Comparison of ENCODE assay signal across 8 mouse cellular contexts in the genomic region with DNA sequence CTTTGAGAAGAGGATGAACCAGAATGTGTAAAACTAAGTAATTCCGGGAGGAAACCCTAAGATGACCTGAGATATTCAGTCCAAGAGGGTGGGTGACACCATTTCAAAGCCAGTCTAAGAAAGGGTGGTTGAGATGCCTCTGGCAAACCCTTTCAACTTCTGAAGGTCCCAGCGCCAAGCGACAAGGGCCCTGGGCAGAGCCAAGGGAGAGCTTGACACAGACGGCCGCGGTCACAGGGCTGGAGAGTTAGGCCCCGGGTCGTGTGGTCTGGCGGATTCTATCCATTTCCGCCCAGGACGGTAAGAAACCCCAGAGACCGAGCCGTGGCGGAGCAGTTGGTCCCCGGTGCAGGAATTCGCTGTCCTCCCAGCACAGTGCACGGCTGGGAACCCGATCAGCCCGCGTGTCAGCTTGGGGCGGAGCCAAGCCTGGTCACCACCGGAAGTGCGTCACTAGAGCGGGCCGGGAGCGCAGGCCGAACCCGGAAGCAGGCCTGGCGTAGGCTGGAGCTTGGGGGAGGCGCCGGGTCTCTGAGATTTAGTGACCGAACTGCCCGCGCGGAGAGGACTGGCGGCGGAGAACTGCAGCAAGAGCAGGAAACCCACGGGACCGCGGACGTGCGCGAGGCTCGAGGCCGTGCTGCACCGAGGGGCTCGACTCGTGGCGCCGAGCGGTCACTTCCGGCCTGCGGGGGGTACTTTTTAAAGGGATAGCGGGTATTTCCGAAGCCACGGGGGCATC. TPM values are rescaled to one million over a fixed set of nuclear protein-coding genes. Genes with fewer than 3 reads are reported as not detected.
A peak's percentile ranks its signal among the peaks of the same experiment; 100 is the strongest.
DNase-seq lines count a peak whose midpoint lies in the region; ATAC-seq and TF ChIP-seq lines count a peak whose summit lies in the region.

No protein-coding gene starts in this region.

- H3K4me2 ChIP-seq in CH12.LX (ENCODE audit: insufficient read depth, low read depth, poor library complexity, severe bottlenecking): peak overlapping the region; percentile 99
- peak overlapping the region; percentile 65 for H3K4me2 ChIP-seq in forebrain, embryonic 12.5 days
- peak overlapping the region; percentile 87 for H3K4me2 ChIP-seq in heart, postnatal 0 days (ENCODE audit: low read depth, low read length)
- peak overlapping the region; percentile 81 for H3K4me2 ChIP-seq in liver, embryonic 16.5 days (ENCODE audit: low read depth, low read length)
- peak overlapping the region; percentile 68 for H3K4me2 ChIP-seq in neural tube, embryonic 13.5 days

- peaks cover 5 to 36% of the 10 kb centered on the region in 2 experiments; a peak in 3 of 4 replicates for H3K4me1 ChIP-seq in CH12.LX (ENCODE audit: control insufficient read depth in 1 of 2, insufficient read depth in 2 of 2)
- peaks cover 12% of the 10 kb centered on the region for H3K4me1 ChIP-seq in forebrain, embryonic 12.5 days
- H3K4me1 ChIP-seq in heart, postnatal 0 days (ENCODE audit: control insufficient read depth, insufficient read depth): no peaks in the 10 kb centered on the region
- H3K4me1 ChIP-seq in liver, embryonic 16.5 days (ENCODE audit: control insufficient read depth, low read depth, low read length): peaks cover 2% of the 10 kb centered on the region
- H3K4me1 ChIP-seq in neural tube, embryonic 13.5 days (replicated peaks): peaks cover 23% of the 10 kb centered on the region
- H3K4me1 ChIP-seq in testis, adult 2 months (ENCODE audit: control insufficient read depth, insufficient read depth, low read length): no peaks in the 10 kb centered on the region; the same call in 1 of the 2 replicates

- H3K27me3 ChIP-seq in CH12.LX (replicated peaks): no peaks in the 10 kb centered on the region
- H3K27me3 ChIP-seq in forebrain, embryonic 12.5 days: no peaks in the 10 kb centered on the region
- no peaks in the 10 kb centered on the region for H3K27me3 ChIP-seq in heart, postnatal 0 days (ENCODE audit: control insufficient read depth, insufficient read depth, low read length)
- H3K27me3 ChIP-seq in liver, embryonic 16.5 days (ENCODE audit: control insufficient read depth, insufficient read depth, low read depth, low read length): no peaks in the 10 kb centered on the region
- H3K27me3 ChIP-seq in neural tube, embryonic 13.5 days: no peaks in the 10 kb centered on the region
- no peaks in the 10 kb centered on the region for H3K27me3 ChIP-seq in testis, adult 2 months (ENCODE audit: control insufficient read depth, insufficient read depth, low read length)

- H3K4me3 ChIP-seq in CH12.LX (replicated peaks in 1 of 3; ENCODE audit: low read depth in 2 of 3, low read length in 2 of 3, poor library complexity in 1 of 3): peak overlapping the region; percentile 83 to 91 (median 88)
- H3K4me3 ChIP-seq in forebrain, embryonic 12.5 days (replicated peaks): peak overlapping the region; percentile 73
- peak overlapping the region; percentile 79 for H3K4me3 ChIP-seq in heart, postnatal 0 days (ENCODE audit: low read depth, low read length)
- peak overlapping the region; percentile 97 for H3K4me3 ChIP-seq in liver, embryonic 16.5 days (ENCODE audit: low read depth, low read length)
- H3K4me3 ChIP-seq in neural tube, embryonic 13.5 days: peak overlapping the region; percentile 80
- peak overlapping the region; percentile 99 for H3K4me3 ChIP-seq in testis, adult 2 months (ENCODE audit: control insufficient read depth, low read depth, low read length)

- in situ Hi-C loops in CH12.LX (cut with MboI; ENCODE audit: low pct_ligation_motif_present, low pct_unique_long_range_greater_than_20kb, low sequenced_read_pairs): no loop called here

- under 1% methylated on average over 56 of the region's 56 CpGs for WGBS in forebrain, embryonic 12.5 days
- under 1% methylated on average over 53 of the region's 56 CpGs for WGBS in heart, postnatal 0 days
- WGBS in liver, embryonic 16.5 days (ENCODE audit: insufficient replicate concordance): under 1% methylated on average over 53 of the region's 56 CpGs
- under 1% methylated on average over 56 of the region's 56 CpGs for WGBS in neural tube, embryonic 13.5 days

- ATAC-seq in forebrain, embryonic 12.5 days (ENCODE audit: low FRiP score): peak; percentile 100
- ATAC-seq in heart, postnatal 0 days (ENCODE audit: insufficient read depth, low read depth): peak; percentile 99
- peak; percentile 100 for ATAC-seq in liver, embryonic 16.5 days (ENCODE audit: low read depth)
- ATAC-seq in neural tube, embryonic 13.5 days (ENCODE audit: low read depth): peak; percentile 100

- no peak for TF ChIP-seq CTCF in CH12.LX (conservative IDR thresholded peaks at IDR 0.05 in 1 of 2, IDR thresholded peaks at IDR 0.05 in 1 of 2; ENCODE audit: low read depth in 2 of 2, low read length in 2 of 2)
- TF ChIP-seq CTCF in heart, postnatal 0 days (IDR thresholded peaks at IDR 0.05; ENCODE audit: low read depth): no peak
- no peak for TF ChIP-seq CTCF in testis, adult 2 months (IDR thresholded peaks at IDR 0.05; ENCODE audit: control insufficient read depth, insufficient read depth, insufficient replicate concordance, low read depth, low read length)

- H3K9ac ChIP-seq in CH12.LX (ENCODE audit: insufficient read depth, low read depth): peak overlapping the region; percentile 76
- peak overlapping the region; percentile 80 for H3K9ac ChIP-seq in forebrain, embryonic 12.5 days
- peak overlapping the region; percentile 84 for H3K9ac ChIP-seq in heart, postnatal 0 days (replicated peaks; ENCODE audit: low read depth, low read length)
- H3K9ac ChIP-seq in liver, embryonic 16.5 days (ENCODE audit: low read depth, low read length): peak overlapping the region; percentile 79
- peak overlapping the region; percentile 90 for H3K9ac ChIP-seq in neural tube, embryonic 13.5 days

- peak; percentile 91 for DNase-seq in CH12.LX (ENCODE audit: extremely low read depth)
- peak; percentile 88 for DNase-seq in c-Kit-positive CD71-positive TER-119-negative erythroid progenitor cells, embryonic 14.5 days (ENCODE audit: low read depth)
- peak; percentile 89 for DNase-seq in heart, postnatal 0 days (ENCODE audit: low spot score)
- peak; percentile 96 to 97 for DNase-seq in kidney, postnatal 4 days

- TF ChIP-seq EP300 in CH12.LX (IDR thresholded peaks at IDR 0.05; ENCODE audit: low read length): no peak
- peak; percentile 84 for TF ChIP-seq EP300 in heart, postnatal 0 days (IDR thresholded peaks at IDR 0.05; ENCODE audit: low read depth)

- H3K79me2 ChIP-seq in CH12.LX (replicated peaks; ENCODE audit: control insufficient read depth, extremely low read depth, insufficient read depth, poor library complexity, severe bottlenecking): peaks cover 8% of the 10 kb centered on the region; the same call in 1 of the 2 replicates

- peaks cover 0 to 4% of the 10 kb centered on the region in 2 experiments for H3K36me3 ChIP-seq in CH12.LX (replicated peaks in 1 of 2; ENCODE audit: control insufficient read depth in 1 of 2, insufficient read depth in 1 of 2, low read length in 1 of 2)
- H3K36me3 ChIP-seq in forebrain, embryonic 12.5 days (replicated peaks): no peaks in the 10 kb centered on the region
- no peaks in the 10 kb centered on the region for H3K36me3 ChIP-seq in heart, postnatal 0 days (replicated peaks; ENCODE audit: control insufficient read depth, insufficient read depth, low read length)
- no peaks in the 10 kb centered on the region for H3K36me3 ChIP-seq in liver, embryonic 16.5 days (ENCODE audit: control insufficient read depth, insufficient read depth)
- no peaks in the 10 kb centered on the region for H3K36me3 ChIP-seq in neural tube, embryonic 13.5 days
- H3K36me3 ChIP-seq in testis, adult 2 months (ENCODE audit: control insufficient read depth, insufficient read depth, low read length): no peaks in the 10 kb centered on the region

- TF ChIP-seq POLR2A in CH12.LX (IDR thresholded peaks at IDR 0.05; ENCODE audit: low read depth, low read length): peak; percentile 94
- TF ChIP-seq POLR2A in testis, adult 2 months (IDR thresholded peaks at IDR 0.05; ENCODE audit: control insufficient read depth, low read depth, low read length): peak; percentile 95

- H3K27ac ChIP-seq in CH12.LX (ENCODE audit: insufficient read depth, low read depth): peak overlapping the region; percentile 85
- peak overlapping the region; percentile 89 for H3K27ac ChIP-seq in forebrain, embryonic 12.5 days
- peak overlapping the region; percentile 96 for H3K27ac ChIP-seq in heart, postnatal 0 days (ENCODE audit: low read depth)
- H3K27ac ChIP-seq in liver, embryonic 16.5 days (ENCODE audit: low read length): peak overlapping the region; percentile 85
- H3K27ac ChIP-seq in neural tube, embryonic 13.5 days (replicated peaks): peak overlapping the region; percentile 97
- H3K27ac ChIP-seq in testis, adult 2 months (ENCODE audit: control insufficient read depth, insufficient read depth, low read depth, low read length): peak overlapping the region; percentile 98

- H3K9me3 ChIP-seq in CH12.LX (replicated peaks; ENCODE audit: low read length): no peaks in the 10 kb centered on the region
- H3K9me3 ChIP-seq in forebrain, embryonic 12.5 days: no peaks in the 10 kb centered on the region
- H3K9me3 ChIP-seq in heart, postnatal 0 days (replicated peaks; ENCODE audit: control insufficient read depth, low read length): no peaks in the 10 kb centered on the region
- H3K9me3 ChIP-seq in liver, embryonic 16.5 days (replicated peaks; ENCODE audit: control insufficient read depth, low read length): no peaks in the 10 kb centered on the region
- H3K9me3 ChIP-seq in neural tube, embryonic 13.5 days: no peaks in the 10 kb centered on the region

- dilution Hi-C loops in CH12.LX (cut with MboI; ENCODE audit: extremely low pct_ligation_motif_present, extremely low pct_unique_long_range_greater_than_20kb, low sequenced_read_pairs): no loop called here

- no peak for TF ChIP-seq RAD21 in CH12.LX (IDR thresholded peaks at IDR 0.05; ENCODE audit: low read depth, low read length)

RNA-seq across cellular contexts. Expression of gene Akain1, which starts 22.0 kb away (rescaled TPM):
- total RNA-seq in CH12.LX (2012; rRNA removed) (not detected in 2 replicates), CH12.LX (2014; rRNA removed) (not detected in 2 replicates)
- polyA plus RNA-seq in CH12.LX (2012; ENCODE audit: insufficient read length, low read depth): not detected in 2 replicates
- polyA plus RNA-seq in forebrain, embryonic 12.5 days (2016; fragmentation: Nextera tagmentation; extraction: Ambion mirVana): 0.10 TPM in 1 of 2 replicates, not detected in the other
- total RNA-seq in heart, postnatal 0 days (2014; rRNA removed; ENCODE audit: low replicate concordance): 0.08 TPM in 1 of 2 replicates, not detected in the other
- polyA plus RNA-seq in heart, postnatal 0 days (2015; fragmentation: Nextera tagmentation; extraction: Ambion mirVana): 0.04 TPM in 1 of 2 replicates, not detected in the other
- polyA plus RNA-seq in liver, embryonic 16.5 days (2015; fragmentation: Nextera tagmentation; extraction: Ambion mirVana): not detected in 2 replicates
- 2.4 and 2.5 TPM in 2 replicates for polyA plus RNA-seq in neural tube, embryonic 13.5 days (2015; fragmentation: Nextera tagmentation; extraction: Ambion mirVana)
- not detected in 2 replicates for polyA plus RNA-seq in testis, adult 2 months (2012; rRNA removed)

RNA-seq across cellular contexts. Expression of gene Zbtb14, which starts 34.2 kb away (rescaled TPM):
- total RNA-seq in CH12.LX (2012; rRNA removed) (6.0 and 6.9 TPM in 2 replicates), CH12.LX (2014; rRNA removed) (9.4 and 10.1 TPM in 2 replicates)
- 7.1 and 8.8 TPM in 2 replicates for polyA plus RNA-seq in CH12.LX (2012; ENCODE audit: insufficient read length, low read depth)
- 35.8 and 36.6 TPM in 2 replicates for polyA plus RNA-seq in forebrain, embryonic 12.5 days (2016; fragmentation: Nextera tagmentation; extraction: Ambion mirVana)
- total RNA-seq in heart, postnatal 0 days (2014; rRNA removed; ENCODE audit: low replicate concordance): 6.0 and 8.4 TPM in 2 replicates
- 8.8 and 10.4 TPM in 2 replicates for polyA plus RNA-seq in heart, postnatal 0 days (2015; fragmentation: Nextera tagmentation; extraction: Ambion mirVana)
- 7.0 and 7.5 TPM in 2 replicates for polyA plus RNA-seq in liver, embryonic 16.5 days (2015; fragmentation: Nextera tagmentation; extraction: Ambion mirVana)
- 29.0 and 31.1 TPM in 2 replicates for polyA plus RNA-seq in neural tube, embryonic 13.5 days (2015; fragmentation: Nextera tagmentation; extraction: Ambion mirVana)
- 0.94 and 0.95 TPM in 2 replicates for polyA plus RNA-seq in testis, adult 2 months (2012; rRNA removed)

Comparison
In these comparisons a context has a peak if more than half of its experiments do, and no peak if none do; other contexts are left out.
1. Peak in every context shown above with its lines: DNase-seq, ATAC-seq, H3K4me3 ChIP-seq and H3K27ac ChIP-seq.